Mouse (Mus musculus) CH12.LX (cell line): Measurements from ENCODE around the gene Ank3.

Source experiments
- CTCF ChIP-seq, 2 experiments: IDR thresholded peaks in 1 of 2; conservative IDR thresholded peaks in 1 of 2; 2 replicates each; pipeline ENCODE4 v1.5.1; 2011 to 2012; ENCODE audit warnings: low read depth in 2 of 2, low read length in 2 of 2, improper control_type of control experiment in 1 of 2, inconsistent platforms in 1 of 2, mild to moderate bottlenecking in 1 of 2, moderate library complexity in 1 of 2
- IRF4 ChIP-seq: IDR thresholded peaks from 2 replicates; pipeline ENCODE4 v1.6.1; 2014; ENCODE audit warnings: low read depth, mild to moderate bottlenecking, inconsistent platforms, low read length, improper control_type of control experiment
- JUND ChIP-seq: conservative IDR thresholded peaks from 2 replicates; pipeline ENCODE4 v1.6.1; 2011; ENCODE audit warnings: low read depth, low read length, improper control_type of control experiment
- MEF2A ChIP-seq: IDR thresholded peaks from 2 replicates; pipeline ENCODE4 v1.6.1; 2014; ENCODE audit warnings: low read depth, mild to moderate bottlenecking, inconsistent platforms, low read length, improper control_type of control experiment, borderline replicate concordance
- NRF1 ChIP-seq: IDR thresholded peaks from 2 replicates; pipeline ENCODE4 v1.6.1; 2014; ENCODE audit warnings: low read depth, mild to moderate bottlenecking, inconsistent platforms, low read length, improper control_type of control experiment, moderate library complexity
- TBP ChIP-seq: conservative IDR thresholded peaks from 2 replicates; pipeline ENCODE4 v1.6.1; 2011; ENCODE audit warnings: low read depth, low read length, improper control_type of control experiment
- ZC3H11A ChIP-seq: IDR thresholded peaks from 2 replicates; pipeline ENCODE4 v1.6.1; 2012; ENCODE audit warnings: low read depth, mild to moderate bottlenecking, inconsistent platforms, low read length, improper control_type of control experiment
- ZMIZ1 ChIP-seq: IDR thresholded peaks from 2 replicates; pipeline ENCODE4 v1.6.1; 2012; ENCODE audit warnings: low read depth, mild to moderate bottlenecking, inconsistent platforms, low read length, improper control_type of control experiment

GRCm38 (mm10) chr10:70023861-70024260 lies 625.3 kb downstream of the Ank3 start:
- no peak for TF ChIP-seq ZC3H11A
- no peak for TF ChIP-seq TBP
- TF ChIP-seq CTCF (conservative IDR thresholded peaks at IDR 0.05 in 1 of 2, IDR thresholded peaks at IDR 0.05 in 1 of 2; ENCODE audit: low read depth in 2 of 2, low read length in 2 of 2): no peak
- no peak for TF ChIP-seq ZMIZ1
- TF ChIP-seq NRF1: no peak
- TF ChIP-seq MEF2A: no peak
- no peak for TF ChIP-seq IRF4
- TF ChIP-seq JUND: no peak
